Mouse (Mus musculus) spleen, adult 2 months (tissue): ENCODE measurements at regions not wholly inside any gene's neighbourhood (a gene's known extent, or its start where the extent isn't known, plus 50 kb on each side); places are given as distances from the start of the nearest gene placed in this dataset.

Experiments used
- DNase-seq, 2 experiments: peaks; one replicate each; pipeline versions ENCODE4 v3.0.0 to v3.0.0-alpha.2; 2012 to 2021; ENCODE audit warnings: low spot score in 2 of 2, low read depth in 1 of 2
- H3K27ac ChIP-seq: fragments of 200-500 bp; 2 replicates; pipeline ENCODE4 v1.5.1; 2012; ENCODE audit warnings: low read length, inconsistent platforms; ENCODE audit not compliant: insufficient read depth
- H3K27me3 ChIP-seq: fragments of 200-500 bp; 2 replicates; pipeline ENCODE4 v1.6.1; 2012; ENCODE audit warnings: mild to moderate bottlenecking, moderate library complexity, low read length, inconsistent platforms; ENCODE audit not compliant: control insufficient read depth, insufficient read depth
- H3K36me3 ChIP-seq: fragments of 200-500 bp; 2 replicates; pipeline ENCODE4 v1.6.1; 2012; ENCODE audit warnings: mild to moderate bottlenecking, low read length, inconsistent platforms; ENCODE audit not compliant: control insufficient read depth, insufficient read depth
- H3K4me1 ChIP-seq: fragments of 200-500 bp; 2 replicates; pipeline ENCODE4 v1.6.1; 2011; ENCODE audit warnings: inconsistent platforms; ENCODE audit not compliant: control insufficient read depth, insufficient read depth, insufficient read length
- H3K4me3 ChIP-seq: fragments of 200-500 bp; 2 replicates; pipeline ENCODE4 v1.5.1; 2011; ENCODE audit warnings: mild to moderate bottlenecking, inconsistent platforms; ENCODE audit not compliant: insufficient read depth, insufficient read length; ENCODE audit errors: extremely low read depth
- CTCF ChIP-seq: fragments of 200-500 bp; IDR thresholded peaks from 2 replicates; pipeline ENCODE4 v1.5.1; 2011; ENCODE audit warnings: mild to moderate bottlenecking, inconsistent platforms; ENCODE audit not compliant: insufficient read depth, insufficient read length, insufficient replicate concordance; ENCODE audit errors: extremely low read depth
- POLR2A ChIP-seq: fragments of 200-500 bp; IDR thresholded peaks from 2 replicates; pipeline ENCODE4 v1.6.1; 2011; ENCODE audit warnings: low read depth, low read length, inconsistent platforms
- WGBS: fragments of 180-500 bp; shearing (Covaris S2); methylation state at CpG from one replicate; pipeline ENCODE4 v1.1.7; 2018; 5-methylcytosine and 5-hydroxymethylcytosine counted together

- no peaks in the 10 kb centered on the region for H3K4me1 ChIP-seq
Measured at GRCm38 (mm10) chr11:31282136-31282535, 87.7 kb downstream of the Stc2 start.

GRCm38 (mm10) chr11:31248467-31248866 lies 66.2 kb upstream of the Gm17332 start:
- Histone ChIP-seq H3K4me1 (no peaks in the 10 kb centered on the region), H3K4me3 (no peak overlapping the region), H3K36me3 (no peaks in the 10 kb centered on the region), H3K27ac (no peak overlapping the region), H3K27me3 (no peaks in the 10 kb centered on the region)
- no peak for TF ChIP-seq POLR2A
- TF ChIP-seq CTCF, result no peak
- 17% methylated on average over 2 of the region's 2 CpGs for WGBS
- DNase-seq, result peak; percentile 5 to 7

More at GRCm38 (mm10) chr11:31282136-31282535, 87.7 kb downstream of the Stc2 start:
- TF ChIP-seq POLR2A, result no peak
- no peak for TF ChIP-seq CTCF
- no peak for DNase-seq
- Histone ChIP-seq H3K4me3 (no peak overlapping the region), H3K27ac (no peak overlapping the region), H3K36me3 (no peaks in the 10 kb centered on the region), H3K27me3 (no peaks in the 10 kb centered on the region)
- 71% methylated on average over 2 of the region's 2 CpGs for WGBS
